Mouse (Mus musculus) adrenal gland, postnatal 36 days (tissue): ENCODE measurements around the gene Med27. TPM values are rescaled to one million over a fixed set of nuclear protein-coding genes. Genes with fewer than 3 reads are reported as not detected.
A peak's percentile ranks its signal among the peaks of the same experiment; 100 is the strongest.

Experiments used
- DNase-seq, 2 experiments: peaks; one replicate each; pipeline ENCODE4 v3.0.0; 2021; ENCODE audit warnings: mixed read lengths in 1 of 2
- total RNA-seq, 2 experiments: library from RNA; stranded (reverse); gene quantifications; 2 replicates each; pipeline ENCODE4 v1.2.3; 2021

Med27 gene
- total RNA-seq, 2 experiments from 2014 or later = 26.8 to 27.2 TPM

GRCm38 (mm10) chr2:29472952-29473437 lies 126.4 kb downstream of the Med27 start:
- no peak for DNase-seq

GRCm38 (mm10) chr2:29473907-29474306 lies 127.3 kb downstream of the Med27 start:
- DNase-seq = no peak

GRCm38 (mm10) chr2:29476702-29477101 lies 130.1 kb downstream of the Med27 start:
- DNase-seq = no peak

- DNase-seq = no peak
These were observed 135.2 kb downstream of the Med27 start for GRCm38 (mm10) chr2:29481856-29482255.

- no peak for DNase-seq
These were observed 136.5 kb downstream of the Med27 start for GRCm38 (mm10) chr2:29482979-29483718.

DNA sequence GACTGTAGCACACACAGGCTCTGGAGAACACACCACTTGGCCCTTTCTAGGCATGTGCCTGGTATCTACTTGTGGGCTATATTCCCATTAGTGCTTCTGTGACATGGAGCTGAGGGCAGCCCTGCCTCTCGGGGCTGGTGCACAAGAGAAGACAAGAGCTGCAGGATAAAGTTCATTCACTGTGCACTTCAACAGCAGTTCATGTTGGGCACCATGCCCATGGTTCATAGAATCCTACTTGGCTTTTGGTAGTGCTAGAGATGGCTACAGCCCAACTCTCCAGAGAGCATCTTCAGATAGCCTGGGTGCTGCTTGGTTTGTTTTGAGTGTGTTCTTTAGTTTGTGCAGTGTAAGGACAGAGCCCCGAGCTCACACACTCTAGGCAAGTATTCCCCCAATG lies 138.9 kb downstream of the Med27 start:
- no peak for DNase-seq

- DNase-seq = no peak
These were observed 139.9 kb downstream of the Med27 start for GRCm38 (mm10) chr2:29486491-29486890.

DNA sequence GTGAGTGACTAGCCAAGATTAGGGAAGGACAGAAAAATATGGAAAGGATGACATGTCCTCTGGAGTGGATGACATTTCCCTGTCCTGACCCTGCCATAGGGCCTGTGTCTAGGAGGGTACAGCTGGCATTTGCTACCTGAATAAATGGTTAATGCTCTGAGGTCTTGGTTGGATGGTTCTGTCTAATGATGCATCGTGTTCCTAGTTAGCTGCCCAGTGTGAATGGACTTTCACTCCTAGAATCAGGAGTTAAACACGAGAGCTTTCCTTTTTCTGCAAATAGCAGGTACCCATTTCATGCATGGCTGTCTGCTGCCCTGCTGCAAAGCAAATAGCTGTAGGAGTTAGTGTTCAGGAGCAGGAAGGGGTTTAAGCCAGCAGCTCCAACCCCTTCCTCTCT lies 141.0 kb downstream of the Med27 start:
- DNase-seq = no peak

DNA sequence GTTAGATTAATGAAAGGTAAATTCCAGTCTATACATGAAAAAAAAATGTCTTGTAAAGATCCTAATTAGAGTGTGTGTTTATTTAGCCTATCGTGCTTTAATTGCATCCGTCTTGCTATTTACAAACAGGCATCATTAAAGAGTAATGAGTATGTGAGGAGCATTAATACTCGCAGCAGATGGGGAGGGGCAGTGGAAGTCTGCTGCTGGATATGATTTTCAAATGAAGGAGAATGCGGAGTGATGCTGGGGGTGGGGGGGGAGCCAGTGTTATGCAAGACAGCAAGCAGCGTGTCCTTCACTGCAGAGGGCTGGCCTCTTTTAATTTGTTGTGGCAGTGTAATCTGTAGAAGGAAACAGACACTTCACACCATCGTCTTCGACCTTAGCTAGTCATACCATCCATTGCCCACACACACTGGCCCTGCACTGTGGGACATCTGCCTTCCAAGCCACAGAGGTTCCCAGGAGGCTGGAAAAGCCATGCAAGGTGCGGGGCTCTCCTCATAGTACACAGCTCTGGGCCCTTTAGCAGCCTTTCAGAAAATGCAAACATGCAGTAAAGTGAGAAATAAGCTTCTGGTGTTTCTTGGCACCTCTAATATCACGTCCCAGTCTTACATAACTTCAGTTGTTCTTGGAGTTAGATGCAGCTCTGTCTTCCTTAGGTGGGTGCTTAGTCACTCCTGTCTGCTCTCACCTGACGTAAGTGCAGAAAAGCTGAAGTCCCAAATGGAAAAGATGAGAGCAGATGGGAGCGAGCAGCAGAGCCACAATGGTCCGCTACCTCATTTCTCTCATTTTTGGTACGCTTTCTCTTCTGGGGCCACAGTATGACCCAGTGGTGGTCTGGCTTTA lies 142.0 kb downstream of the Med27 start:
- DNase-seq = no peak

GRCm38 (mm10) chr2:29491656-29492055 lies 145.0 kb downstream of the Med27 start:
- DNase-seq = no peak

DNA sequence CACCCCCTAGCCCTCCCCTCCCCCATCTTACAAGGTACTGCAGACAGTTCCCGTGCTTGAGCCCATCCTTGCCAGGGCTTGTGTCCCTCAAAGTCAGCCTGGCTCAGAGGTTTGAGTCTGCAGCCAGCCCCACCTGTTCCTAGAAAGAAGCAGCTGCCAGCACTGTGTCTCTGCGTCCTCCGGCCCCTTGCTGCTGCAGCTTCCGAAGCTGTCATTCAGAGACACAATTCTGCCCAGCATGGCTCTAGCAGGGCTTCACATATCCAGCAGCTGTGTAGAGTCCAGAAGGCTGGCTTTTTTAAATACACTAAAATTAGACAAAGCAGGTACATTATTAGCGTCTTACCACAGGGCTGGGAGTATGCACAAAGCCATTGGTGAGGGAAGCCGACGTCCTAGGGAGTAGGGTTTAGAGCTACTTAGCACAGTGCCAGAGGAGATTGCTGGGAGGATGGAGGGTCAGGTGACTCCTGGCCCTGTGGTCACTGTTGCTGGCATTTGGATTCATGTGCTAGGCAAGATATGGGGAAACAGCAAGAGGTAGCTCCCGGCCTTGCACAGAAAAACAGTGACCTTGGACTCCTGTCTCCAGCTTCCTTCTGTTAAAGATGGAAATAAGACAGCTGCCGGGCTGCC lies 146.9 kb downstream of the Med27 start:
- DNase-seq = peak; percentile 51 to 57

DNA sequence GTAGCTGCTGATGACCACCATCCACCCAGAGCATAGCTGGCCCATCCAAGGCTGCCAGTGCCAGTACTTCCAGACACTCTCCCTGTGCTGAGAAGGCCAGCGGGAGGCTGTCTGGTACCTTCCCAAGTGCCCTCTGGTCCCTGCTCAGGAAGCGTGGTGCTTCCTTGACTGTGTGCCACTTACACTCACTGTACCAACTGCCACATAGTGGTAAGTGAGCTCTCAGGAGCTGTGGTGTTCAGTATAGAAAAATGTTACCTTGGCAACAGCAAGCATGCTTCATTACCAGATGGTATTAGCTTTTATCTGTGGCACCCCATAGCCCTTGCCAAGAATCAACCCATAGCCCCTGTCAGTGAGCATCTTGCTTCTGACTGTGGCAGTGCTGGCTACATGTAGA lies 148.7 kb downstream of the Med27 start:
- DNase-seq = no peak

GRCm38 (mm10) chr2:29500601-29501350 lies 154.2 kb downstream of the Med27 start:
- no peak for DNase-seq

DNA sequence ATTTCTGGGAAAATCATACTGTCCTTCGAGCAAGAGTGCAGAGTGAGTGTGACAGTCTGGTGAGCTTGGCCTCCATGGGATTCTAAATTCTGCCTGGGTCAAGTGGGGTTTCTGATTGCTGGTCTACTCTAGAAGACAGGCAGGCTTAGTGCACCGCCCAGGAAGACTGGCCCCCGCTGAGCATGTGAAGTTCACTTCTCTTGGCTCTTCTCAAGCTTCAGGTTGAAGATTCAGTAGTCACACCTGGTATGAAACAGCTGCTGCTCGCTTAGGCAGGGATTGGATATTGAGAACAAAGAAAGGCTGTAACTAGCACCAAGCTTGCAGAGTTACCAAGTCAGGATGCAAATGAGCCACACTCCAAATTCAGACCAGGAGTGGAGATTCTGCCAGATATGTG lies 154.8 kb downstream of the Med27 start:
- no peak for DNase-seq

DNA sequence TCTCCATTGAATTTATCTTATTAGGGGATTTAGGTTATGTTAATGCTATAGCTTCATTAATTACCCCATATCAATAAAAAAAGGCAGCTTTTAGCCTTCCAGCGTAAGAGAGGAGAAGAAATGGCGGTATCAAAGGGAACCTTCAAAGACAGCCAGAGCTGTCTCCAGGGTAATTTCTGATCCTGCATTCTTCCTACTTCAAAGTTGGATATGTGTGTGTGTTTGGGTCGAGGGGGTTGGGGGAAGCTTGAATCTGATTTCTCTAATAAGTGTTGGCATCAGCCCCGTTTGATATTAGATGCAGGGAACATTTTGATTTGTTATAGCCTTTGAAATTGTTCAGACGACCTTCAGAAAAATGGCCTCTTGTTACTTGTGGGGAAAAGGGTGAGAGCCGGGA lies 158.2 kb downstream of the Med27 start:
- no peak for DNase-seq

DNA sequence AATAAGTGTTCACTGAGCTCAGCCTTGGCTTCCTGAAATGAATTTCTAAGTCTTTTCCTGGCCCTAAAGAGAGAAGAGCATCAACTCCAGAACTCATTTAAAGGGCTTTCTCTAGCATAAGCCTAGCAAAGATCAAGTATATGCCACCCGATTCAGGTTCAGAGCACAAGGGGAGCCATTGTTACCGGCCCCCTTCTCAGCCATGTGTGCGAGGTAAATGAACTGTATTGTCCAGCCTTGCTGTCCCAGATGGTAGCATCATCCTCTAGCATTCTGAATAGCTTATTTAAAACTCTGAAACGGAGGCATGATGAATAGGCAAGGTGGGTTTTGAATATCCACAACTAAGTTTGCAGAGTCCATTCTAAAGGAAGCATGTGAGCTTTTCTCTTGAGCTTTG lies 159.8 kb downstream of the Med27 start:
- no peak for DNase-seq

DNA sequence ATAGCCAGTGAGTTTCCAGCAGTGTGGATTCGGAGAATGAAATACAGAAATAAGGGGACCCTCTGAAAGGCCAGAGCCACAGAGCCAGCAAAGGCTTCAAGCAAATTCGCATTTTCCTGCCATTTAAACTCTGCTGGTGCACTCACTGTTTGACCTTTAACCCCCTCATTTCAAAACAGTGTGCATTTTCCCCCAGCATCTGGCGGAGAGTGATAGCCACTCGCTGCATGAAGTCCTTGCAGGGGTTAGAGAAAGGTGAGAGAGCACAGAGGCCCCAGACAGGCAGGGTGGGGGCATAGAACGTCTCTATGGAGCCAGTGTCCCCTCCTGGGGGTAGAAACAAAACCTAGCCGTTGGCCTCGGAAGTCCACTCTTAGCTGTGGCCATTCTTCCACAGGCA lies 166.5 kb downstream of the Med27 start:
- DNase-seq = no peak

- no peak for DNase-seq
These were observed 168.2 kb downstream of the Med27 start for GRCm38 (mm10) chr2:29514836-29515235.

GRCm38 (mm10) chr2:29515831-29516447 lies 169.3 kb downstream of the Med27 start:
- peak; percentile 36 to 40 for DNase-seq

- no peak for DNase-seq
These were observed 170.1 kb downstream of the Med27 start for GRCm38 (mm10) chr2:29516621-29517170.

DNA sequence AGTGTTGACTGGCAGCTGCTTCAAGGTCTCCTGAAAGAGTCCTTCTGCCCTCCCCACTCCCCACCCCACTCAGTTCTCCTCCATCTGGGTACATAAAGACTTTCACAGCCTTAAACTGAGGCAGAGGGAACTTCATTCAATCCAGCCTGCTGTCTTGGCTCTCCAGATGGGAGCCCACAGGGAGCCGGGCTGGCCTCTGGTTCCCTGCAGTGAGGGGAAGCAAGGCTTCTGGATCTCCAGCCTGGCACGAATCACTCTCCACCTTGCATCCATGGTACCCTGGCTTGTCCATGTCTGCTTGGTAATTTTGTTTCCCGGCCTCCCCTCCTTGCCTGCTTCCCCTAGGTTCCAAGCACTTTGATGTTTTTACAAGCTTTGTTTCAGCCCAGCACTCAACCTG lies 172.8 kb downstream of the Med27 start:
- DNase-seq = no peak
